Mouse (Mus musculus) megakaryocyte, embryonic 14.5 days (primary cell): ENCODE data around the gene 2210016F16Rik. TPM values are rescaled to one million over a fixed set of nuclear protein-coding genes. Genes with fewer than 3 reads are reported as not detected.
"Not testable (repeated sequence)": the region's sequence is repeated elsewhere in the genome, so short reads cannot be mapped to it uniquely, and the experiment has no call there.

ENCODE experiments used
- H3K27me3 ChIP-seq: replicated peaks from 2 replicates; pipeline ENCODE3; 2012; ENCODE audit warnings: inconsistent platforms
- H3K36me3 ChIP-seq: replicated peaks from 2 replicates; pipeline ENCODE3; 2012; ENCODE audit warnings: low read length, inconsistent platforms, mixed read lengths
- H3K4me1 ChIP-seq: 2 replicates; pipeline ENCODE4 v1.6.1; 2012; ENCODE audit warnings: inconsistent platforms
- H3K4me3 ChIP-seq: replicated peaks from 2 replicates; pipeline ENCODE3; 2012; ENCODE audit warnings: moderate library complexity, mild to moderate bottlenecking, inconsistent platforms
- H3K9me3 ChIP-seq: 2 replicates; pipeline ENCODE4 v1.6.1; 2012; ENCODE audit warnings: inconsistent platforms
- FLI1 ChIP-seq: IDR thresholded peaks from 2 replicates; pipeline ENCODE4 v1.6.1; 2012; ENCODE audit warnings: low read length, inconsistent platforms, mixed read lengths
- GATA1 ChIP-seq: IDR thresholded peaks from 3 replicates; pipeline ENCODE4 v1.6.1; 2012; ENCODE audit warnings: mixed read lengths, low read length, inconsistent platforms, borderline replicate concordance
- polyA plus RNA-seq: library from polyadenylated mRNA; stranded (reverse); fragments of >175 nt; gene quantifications from 2 replicates; pipeline ENCODE4 v1.2.3, GENCODE M21; 2012; ENCODE audit warnings: low replicate concordance; ENCODE audit not compliant: insufficient read depth

The 2210016F16Rik gene
- polyA plus RNA-seq = 1.1 and 3.2 TPM in 2 replicates

- Histone ChIP-seq H3K4me3 (peak within 1 kb of the TSS; percentile 93), H3K4me1 (peaks cover 28% of the 10 kb centered on the region), H3K27me3 (peaks cover 7% of the 10 kb centered on the region), H3K36me3 (peaks cover 32% of the 10 kb centered on the region), H3K9me3 (peaks cover 34% of the 10 kb centered on the region)
- TF ChIP-seq FLI1 (no peak), GATA1 (no peak)
Observed at GRCm38 (mm10) chr13:58384779-58385546, at the start of gene 2210016F16Rik. TSS of gene 2210016F16Rik (minus strand) at chr13:58385225.

DNA sequence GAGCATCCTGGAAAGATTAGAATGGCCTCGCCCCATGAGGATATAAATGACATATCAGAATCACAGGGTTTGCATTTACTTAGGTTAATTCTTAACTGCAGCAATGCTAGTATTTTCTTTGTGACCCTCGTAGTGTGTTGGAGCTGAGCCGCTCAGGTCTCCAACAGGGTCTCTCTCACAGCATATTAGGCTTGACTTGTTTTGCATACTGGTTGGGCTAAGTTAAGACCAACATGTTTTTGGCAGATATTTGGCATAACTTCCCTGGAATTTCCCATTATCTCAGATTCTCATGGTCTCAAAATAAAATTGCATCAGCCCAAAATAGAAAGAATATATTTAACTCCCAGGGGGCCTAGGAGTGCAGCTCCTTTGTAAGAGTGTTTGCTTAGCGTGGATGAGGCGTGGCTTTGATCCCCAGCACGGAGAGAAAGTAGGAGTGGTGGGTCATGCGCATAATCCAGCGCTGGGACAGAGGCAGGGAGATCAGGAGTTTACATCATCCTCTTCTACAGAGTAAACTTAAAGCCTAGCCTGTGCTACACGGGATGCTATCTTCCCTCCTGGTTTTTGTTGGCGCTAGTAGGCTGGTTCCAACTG, 38.1 kb upstream of the 2210016F16Rik start:
- Histone ChIP-seq H3K4me3 (no peak overlapping the region), H3K27me3 (peaks cover 37% of the 10 kb centered on the region), H3K9me3 (peaks cover 14% of the 10 kb centered on the region; the same call in 1 of the 2 replicates), H3K4me1 (no peaks in the 10 kb centered on the region), H3K36me3 (no peaks in the 10 kb centered on the region)
- TF ChIP-seq GATA1 = no peak
- TF ChIP-seq FLI1 = no peak

DNA sequence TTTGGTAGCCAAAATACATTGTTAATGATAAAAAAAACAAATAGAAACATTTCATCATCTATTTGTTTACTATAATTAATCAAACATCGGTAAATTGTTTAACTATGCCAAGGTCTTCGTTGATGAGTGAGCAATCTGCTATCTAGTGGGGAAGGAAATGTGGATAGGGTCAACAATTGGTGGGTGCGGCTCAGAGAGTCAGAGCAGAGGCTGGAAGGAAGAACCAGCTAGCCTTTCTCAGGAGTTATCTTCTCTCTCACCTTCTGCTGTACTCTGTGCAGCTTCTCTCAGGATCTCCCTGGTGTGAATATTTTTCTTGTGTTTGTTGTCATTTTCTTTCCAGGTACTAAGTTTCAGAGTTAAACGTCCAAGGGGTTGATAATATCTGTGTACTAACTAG, 37.2 kb upstream of the 2210016F16Rik start:
- Histone ChIP-seq H3K4me3 (no peak overlapping the region), H3K4me1 (no peaks in the 10 kb centered on the region)
- TF ChIP-seq FLI1 (no peak), GATA1 (no peak)

DNA sequence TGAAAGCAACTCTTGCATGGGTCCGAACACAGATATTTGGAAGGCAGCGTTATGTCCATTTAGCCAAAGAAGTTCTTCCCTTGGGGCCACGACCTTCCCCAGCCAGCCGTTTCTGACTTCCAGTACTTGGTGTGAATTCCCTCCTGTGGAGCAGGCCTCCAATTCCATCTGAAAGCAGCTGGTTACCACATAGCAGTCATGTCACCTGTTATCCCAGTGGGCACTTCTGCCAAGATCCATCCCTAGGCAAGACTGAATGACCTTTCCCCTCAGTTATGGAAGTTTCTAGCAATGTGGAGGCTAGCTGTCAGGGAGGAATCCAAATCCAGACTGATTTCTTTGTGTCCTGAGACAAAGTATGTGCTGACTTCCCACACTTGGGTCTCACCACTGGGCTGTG, 36.0 kb upstream of the 2210016F16Rik start:
- H3K36me3 ChIP-seq = no peaks in the 10 kb centered on the region
- no peaks in the 10 kb centered on the region for H3K4me1 ChIP-seq
- peaks cover 30% of the 10 kb centered on the region for H3K27me3 ChIP-seq
- peaks cover 30% of the 10 kb centered on the region for H3K9me3 ChIP-seq
- no peak overlapping the region for H3K4me3 ChIP-seq
- TF ChIP-seq GATA1 (no peak), FLI1 (no peak)

More for the DNA sequence above, 37.2 kb upstream of the 2210016F16Rik start:
- Histone ChIP-seq H3K9me3 (peaks cover 18% of the 10 kb centered on the region), H3K27me3 (peaks cover 34% of the 10 kb centered on the region), H3K36me3 (no peaks in the 10 kb centered on the region)

GRCm38 (mm10) chr13:58419266-58419665, 34.2 kb upstream of the 2210016F16Rik start:
- Histone ChIP-seq H3K36me3 (no peaks in the 10 kb centered on the region), H3K27me3 (peaks cover 21% of the 10 kb centered on the region), H3K4me1 (no peaks in the 10 kb centered on the region), H3K4me3 (no peak overlapping the region), H3K9me3 (peaks cover 41% of the 10 kb centered on the region)
- TF ChIP-seq FLI1 (no peak), GATA1 (no peak)

DNA sequence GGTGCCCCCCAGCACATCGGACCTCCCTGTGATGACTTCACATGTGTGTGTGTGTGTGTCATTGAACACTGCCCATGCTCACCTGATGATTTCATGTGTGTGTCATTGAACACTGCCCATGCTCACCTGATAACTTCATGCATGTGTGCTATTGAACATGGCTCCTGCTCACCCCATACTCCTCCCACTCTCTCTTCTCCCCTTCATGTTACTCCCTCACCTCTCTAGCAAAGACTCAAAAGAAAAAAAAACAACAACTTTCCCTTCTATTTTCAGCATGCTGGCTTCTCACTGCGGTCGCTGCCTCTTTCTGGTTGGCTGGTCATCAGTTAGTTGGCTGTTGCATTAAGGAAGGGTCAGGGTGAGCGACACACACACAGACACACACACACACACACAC, 33.6 kb upstream of the 2210016F16Rik start:
- H3K27me3 ChIP-seq = peaks cover 20% of the 10 kb centered on the region
- H3K4me1 ChIP-seq = no peaks in the 10 kb centered on the region
- peaks cover 46% of the 10 kb centered on the region for H3K9me3 ChIP-seq
- peak overlapping the region; percentile 33 for H3K4me3 ChIP-seq
- no peaks in the 10 kb centered on the region for H3K36me3 ChIP-seq
- TF ChIP-seq GATA1 (no peak), FLI1 (no peak)

DNA sequence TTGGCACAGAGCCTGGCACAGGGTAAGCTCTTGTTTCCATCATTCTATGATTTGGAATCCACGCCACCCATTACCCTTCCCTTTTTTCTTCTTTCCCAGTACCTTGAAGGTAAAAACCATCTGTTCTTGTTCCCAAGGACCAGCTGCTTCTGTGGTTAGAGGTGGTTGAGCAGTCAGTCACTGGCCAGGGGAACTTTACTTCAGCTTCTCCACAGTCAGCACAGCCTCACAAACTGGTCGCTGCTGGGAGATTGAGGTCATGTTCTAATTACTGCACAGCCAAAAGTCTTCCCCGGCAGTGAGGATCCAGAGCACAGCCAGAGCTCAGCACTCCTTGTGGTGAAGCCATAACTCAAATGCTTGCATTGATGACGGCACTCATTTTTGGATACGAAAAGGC, 30.8 kb upstream of the 2210016F16Rik start:
- Histone ChIP-seq H3K4me1 (no peaks in the 10 kb centered on the region), H3K9me3 (peaks cover 66% of the 10 kb centered on the region), H3K27me3 (peaks cover 11% of the 10 kb centered on the region), H3K36me3 (peaks cover 14% of the 10 kb centered on the region), H3K4me3 (no peak overlapping the region)
- no peak for TF ChIP-seq GATA1
- TF ChIP-seq FLI1 = no peak

DNA sequence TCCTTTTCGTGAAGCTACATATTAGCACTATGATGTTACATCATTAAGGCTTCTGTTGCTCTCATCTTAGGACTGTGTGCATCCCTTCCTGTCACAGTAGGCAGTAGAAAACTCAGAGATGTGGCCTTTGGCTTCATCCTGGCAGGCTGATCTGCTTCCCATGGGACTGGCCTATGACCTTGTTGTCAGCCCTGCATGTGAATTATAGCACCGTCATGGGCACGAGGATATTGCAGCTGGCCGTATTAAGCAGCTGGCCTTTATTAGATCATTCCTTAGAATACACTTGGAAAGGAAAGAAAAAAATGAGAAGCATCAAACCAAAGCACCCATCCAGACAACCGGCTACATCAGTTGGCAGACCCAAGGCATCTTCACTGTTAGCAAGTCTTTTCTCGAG, 30.3 kb upstream of the 2210016F16Rik start:
- Histone ChIP-seq H3K27me3 (peaks cover 10% of the 10 kb centered on the region), H3K4me3 (no peak overlapping the region), H3K9me3 (peaks cover 66% of the 10 kb centered on the region), H3K4me1 (no peaks in the 10 kb centered on the region), H3K36me3 (peaks cover 19% of the 10 kb centered on the region)
- TF ChIP-seq FLI1 (no peak), GATA1 (no peak)

GRCm38 (mm10) chr13:58411073-58411472, 26.0 kb upstream of the 2210016F16Rik start:
- H3K9me3 ChIP-seq = peaks cover 47% of the 10 kb centered on the region
- no peaks in the 10 kb centered on the region; the same call in 1 of the 2 replicates for H3K4me1 ChIP-seq
- no peak for TF ChIP-seq GATA1
- no peak for TF ChIP-seq FLI1
- H3K36me3 ChIP-seq = peaks cover 39% of the 10 kb centered on the region
- no peak overlapping the region for H3K4me3 ChIP-seq
- no peaks in the 10 kb centered on the region for H3K27me3 ChIP-seq

- not testable (repeated sequence) for H3K27me3 ChIP-seq, H3K9me3 ChIP-seq
- H3K4me1 ChIP-seq = peaks cover 14% of the 10 kb centered on the region; the same call in 1 of the 2 replicates
- peak within 1 kb of the TSS; percentile 96 for H3K4me3 ChIP-seq
- peaks cover 36% of the 10 kb centered on the region for H3K36me3 ChIP-seq
Observed at GRCm38 (mm10) chr13:58403243-58403642, 18.2 kb upstream of the 2210016F16Rik start, which contains the start of gene Hnrnpk. TSS of gene Hnrnpk (minus strand) at chr13:58403343.
